13 mouse cellular contexts compared by ENCODE assay signal in genomic region chr6:52262463-52263320, GRCm38 (mm10). TPM values are rescaled to one million over a fixed set of nuclear protein-coding genes. Genes with fewer than 3 reads are reported as not detected.
DNase-seq lines count a peak whose midpoint lies in the region; ATAC-seq and TF ChIP-seq lines count a peak whose summit lies in the region.
"Had no signal": no experiment of that assay in that cellular context is flagged by ENCODE, and none has a peak within 500 bp of the region (broad histone marks: within the 10 kb centered on the region; RNA-seq: fewer than 3 reads in every experiment).

No protein-coding gene starts in this region.

- H3K4me3 ChIP-seq in forebrain, embryonic 11.5 days (ENCODE audit: low read depth, low read length): no peak overlapping the region
- no peak overlapping the region for H3K4me3 ChIP-seq in forebrain, postnatal 0 days (ENCODE audit: low read depth, low read length)
- H3K4me3 ChIP-seq in liver, embryonic 11.5 days (ENCODE audit: low read depth, low read length): no peak overlapping the region

- H3K36me3 ChIP-seq in forebrain, embryonic 11.5 days (ENCODE audit: control insufficient read depth, insufficient read depth, low read length): no peaks in the 10 kb centered on the region
- no peaks in the 10 kb centered on the region for H3K36me3 ChIP-seq in forebrain, postnatal 0 days (ENCODE audit: insufficient read depth)
- H3K36me3 ChIP-seq in liver, embryonic 11.5 days (ENCODE audit: control insufficient read depth, insufficient read depth, low read length): no peaks in the 10 kb centered on the region

- 2% methylated on average over 24 of the region's 24 CpGs for WGBS in forebrain, embryonic 11.5 days
- 2% methylated on average over 24 of the region's 24 CpGs for WGBS in forebrain, postnatal 0 days
- 2% methylated on average over 24 of the region's 24 CpGs for WGBS in liver, embryonic 11.5 days
- WGBS in large intestine, adult 2 months: 16% methylated on average over 24 of the region's 24 CpGs

- no peak overlapping the region for H3K9ac ChIP-seq in forebrain, embryonic 11.5 days (ENCODE audit: low read length)
- H3K9ac ChIP-seq in forebrain, postnatal 0 days: no peak overlapping the region
- H3K9ac ChIP-seq in liver, embryonic 11.5 days (ENCODE audit: low read depth, low read length): no peak overlapping the region

- ATAC-seq in forebrain, embryonic 11.5 days (replicated peaks; ENCODE audit: low FRiP score): no peak
- no peak for ATAC-seq in forebrain, postnatal 0 days
- no peak for ATAC-seq in liver, embryonic 11.5 days (replicated peaks; ENCODE audit: low FRiP score)

- H3K9me3 ChIP-seq in forebrain, embryonic 11.5 days (ENCODE audit: control insufficient read depth, low read length): no peaks in the 10 kb centered on the region
- H3K9me3 ChIP-seq in forebrain, postnatal 0 days (ENCODE audit: low read length): no peaks in the 10 kb centered on the region
- H3K9me3 ChIP-seq in liver, embryonic 11.5 days (ENCODE audit: control insufficient read depth, low read length): no peaks in the 10 kb centered on the region

- peaks cover 92% of the 10 kb centered on the region for H3K27me3 ChIP-seq in forebrain, embryonic 11.5 days (ENCODE audit: control insufficient read depth, insufficient read depth, low read length)
- H3K27me3 ChIP-seq in forebrain, postnatal 0 days (ENCODE audit: insufficient read depth, low read length): peaks cover 89% of the 10 kb centered on the region
- peaks cover 97% of the 10 kb centered on the region for H3K27me3 ChIP-seq in liver, embryonic 11.5 days (replicated peaks; ENCODE audit: control insufficient read depth, insufficient read depth, low read length)

- H3K27ac ChIP-seq in forebrain, embryonic 11.5 days (ENCODE audit: low read depth, low read length): no peak overlapping the region
- no peak overlapping the region for H3K27ac ChIP-seq in forebrain, postnatal 0 days (ENCODE audit: low read depth, low read length)
- no peak overlapping the region for H3K27ac ChIP-seq in liver, embryonic 11.5 days (ENCODE audit: low read depth, low read length)

- peak; percentile 55 for DNase-seq in forebrain, embryonic 11.5 days (ENCODE audit: low spot score)
- no peak for DNase-seq in forebrain, postnatal 0 days
- DNase-seq in liver, embryonic 11.5 days (ENCODE audit: low spot score): peak; percentile 49
- DNase-seq in liver: no peak
- peak; percentile 25 for DNase-seq in R1 (ENCODE audit: low read depth, low spot score)
- peak; percentile 63 for DNase-seq in large intestine, adult 2 months (ENCODE audit: low read depth, low spot score)
- no peak for DNase-seq in right cerebral cortex, postnatal 36 days (ENCODE audit: low spot score in 2 of 2)
- DNase-seq in adrenal gland, postnatal 36 days: no peak
- DNase-seq: cerebellum, adult 8-10 months had no signal

- peaks cover 7% of the 10 kb centered on the region; the same call in 1 of the 2 replicates for H3K4me1 ChIP-seq in forebrain, embryonic 11.5 days (replicated peaks; ENCODE audit: control insufficient read depth, insufficient read depth, low read length)
- H3K4me1 ChIP-seq in forebrain, postnatal 0 days (ENCODE audit: insufficient read depth): no peaks in the 10 kb centered on the region
- 0 out of 2 replicates have a peak, but pooled peaks cover 6% of the 10 kb centered on the region for H3K4me1 ChIP-seq in liver, embryonic 11.5 days (replicated peaks; ENCODE audit: control insufficient read depth, insufficient read depth, low read length)

- no peak for TF ChIP-seq CTCF in forebrain, postnatal 0 days (IDR thresholded peaks at IDR 0.05; ENCODE audit: low read depth)

- no peak overlapping the region for H3K4me2 ChIP-seq in forebrain, embryonic 11.5 days (ENCODE audit: low read depth, low read length, severe bottlenecking)
- no peak overlapping the region for H3K4me2 ChIP-seq in forebrain, postnatal 0 days (ENCODE audit: low read depth)
- H3K4me2 ChIP-seq in liver, embryonic 11.5 days: no peak overlapping the region

RNA-seq across cellular contexts. Expression of gene Hoxa13, which starts 2.0 kb away (rescaled TPM):
- not detected in 2 replicates for polyA plus RNA-seq in forebrain, embryonic 11.5 days (2014; fragmentation: Nextera tagmentation; extraction: Ambion mirVana)
- not detected in 2 replicates for total RNA-seq in forebrain, postnatal 0 days (2014; rRNA removed)
- not detected in 2 replicates for polyA plus RNA-seq in forebrain, postnatal 0 days (2015; fragmentation: Nextera tagmentation; extraction: Ambion mirVana)
- polyA plus RNA-seq in liver, embryonic 11.5 days (2014; fragmentation: Nextera tagmentation; extraction: Ambion mirVana): 0.15 and 0.30 TPM in 2 replicates
- polyA plus RNA-seq in large intestine, adult 2 months (2012; rRNA removed): not detected in 2 replicates
- total RNA-seq in adrenal gland, postnatal 36 days (2021): not detected
- total RNA-seq: hematopoietic stem cell, adult 5-6 weeks; left cerebral cortex, postnatal 10 days had no signal
- polyA plus RNA-seq: embryonic facial prominence, embryonic 14.5 days; lung, adult 2 months had no signal

RNA-seq across cellular contexts. Expression of gene Hoxa11, which starts 17.1 kb away (rescaled TPM):
- not detected in 2 replicates for polyA plus RNA-seq in forebrain, embryonic 11.5 days (2014; fragmentation: Nextera tagmentation; extraction: Ambion mirVana)
- total RNA-seq in forebrain, postnatal 0 days (2014; rRNA removed): not detected in 2 replicates
- polyA plus RNA-seq in forebrain, postnatal 0 days (2015; fragmentation: Nextera tagmentation; extraction: Ambion mirVana): not detected in 2 replicates
- polyA plus RNA-seq in liver, embryonic 11.5 days (2014; fragmentation: Nextera tagmentation; extraction: Ambion mirVana): 0.18 and 0.26 TPM in 2 replicates
- not detected in 2 replicates for polyA plus RNA-seq in large intestine, adult 2 months (2012; rRNA removed)
- total RNA-seq in adrenal gland, postnatal 36 days (2021): not detected
- total RNA-seq: hematopoietic stem cell, adult 5-6 weeks; left cerebral cortex, postnatal 10 days had no signal
- polyA plus RNA-seq: embryonic facial prominence, embryonic 14.5 days; lung, adult 2 months had no signal

RNA-seq across cellular contexts. Expression of gene Hoxa10, which starts 22.0 kb away (rescaled TPM):
- not detected in 2 replicates for polyA plus RNA-seq in forebrain, embryonic 11.5 days (2014; fragmentation: Nextera tagmentation; extraction: Ambion mirVana)
- total RNA-seq in forebrain, postnatal 0 days (2014; rRNA removed): not detected in 2 replicates
- not detected in 2 replicates for polyA plus RNA-seq in forebrain, postnatal 0 days (2015; fragmentation: Nextera tagmentation; extraction: Ambion mirVana)
- polyA plus RNA-seq in liver, embryonic 11.5 days (2014; fragmentation: Nextera tagmentation; extraction: Ambion mirVana): 0.91 and 2.2 TPM in 2 replicates
- 0.04 and 0.07 TPM in 2 replicates for polyA plus RNA-seq in large intestine, adult 2 months (2012; rRNA removed)
- total RNA-seq in adrenal gland, postnatal 36 days (2021): under 1 TPM; 0.20 to 0.30 TPM
- total RNA-seq: left cerebral cortex, postnatal 10 days had no signal
- polyA plus RNA-seq: embryonic facial prominence, embryonic 14.5 days; lung, adult 2 months had no signal

RNA-seq across cellular contexts. Expression of gene Hoxa9, which starts 31.8 kb away (rescaled TPM):
- not detected in 2 replicates for polyA plus RNA-seq in forebrain, embryonic 11.5 days (2014; fragmentation: Nextera tagmentation; extraction: Ambion mirVana)
- total RNA-seq in forebrain, postnatal 0 days (2014; rRNA removed): not detected in 2 replicates
- polyA plus RNA-seq in forebrain, postnatal 0 days (2015; fragmentation: Nextera tagmentation; extraction: Ambion mirVana): not detected in 2 replicates
- 1.8 and 2.2 TPM in 2 replicates for polyA plus RNA-seq in liver, embryonic 11.5 days (2014; fragmentation: Nextera tagmentation; extraction: Ambion mirVana)
- 0.10 TPM in 1 of 2 replicates, not detected in the other for polyA plus RNA-seq in large intestine, adult 2 months (2012; rRNA removed)
- 1 to 10 TPM in 1 of 2 experiments, under 1 TPM in 1; 0.56 to 1.3 TPM for total RNA-seq in adrenal gland, postnatal 36 days (2021)
- total RNA-seq: left cerebral cortex, postnatal 10 days had no signal
- polyA plus RNA-seq: lung, adult 2 months had no signal

RNA-seq across cellular contexts. Expression of gene Hoxa7, which starts 41.0 kb away (rescaled TPM):
- polyA plus RNA-seq in forebrain, embryonic 11.5 days (2014; fragmentation: Nextera tagmentation; extraction: Ambion mirVana): not detected in 2 replicates
- not detected in 2 replicates for total RNA-seq in forebrain, postnatal 0 days (2014; rRNA removed)
- polyA plus RNA-seq in forebrain, postnatal 0 days (2015; fragmentation: Nextera tagmentation; extraction: Ambion mirVana): not detected in 2 replicates
- polyA plus RNA-seq in liver, embryonic 11.5 days (2014; fragmentation: Nextera tagmentation; extraction: Ambion mirVana): 2.7 and 3.1 TPM in 2 replicates
- 3.2 and 3.8 TPM in 2 replicates for polyA plus RNA-seq in large intestine, adult 2 months (2012; rRNA removed)
- total RNA-seq in adrenal gland, postnatal 36 days (2021): 10 to 100 TPM; 19.1 to 20.1 TPM
- total RNA-seq: left cerebral cortex, postnatal 10 days had no signal

Comparison
In these comparisons a context has a peak if more than half of its experiments do, and no peak if none do; other contexts are left out.
1. DNase-seq: peak in forebrain, embryonic 11.5 days (single experiment), liver, embryonic 11.5 days (single experiment), R1 (single experiment) and large intestine, adult 2 months (single experiment); none in forebrain, postnatal 0 days (single experiment), liver (single experiment), right cerebral cortex, postnatal 36 days (0 of 2) and adrenal gland, postnatal 36 days (0 of 2).